Mouse (Mus musculus) gastrocnemius, postnatal 14 days (tissue): ENCODE data around the gene BC003965. TPM values are rescaled to one million over a fixed set of nuclear protein-coding genes. Genes with fewer than 3 reads are reported as not detected.
"Not testable (repeated sequence)": the region's sequence is repeated elsewhere in the genome, so short reads cannot be mapped to it uniquely, and the experiment has no call there.

Experiments
- DNase-seq: peaks from one replicate; pipeline ENCODE4 v3.0.0; 2021; ENCODE audit warnings: mixed read lengths
- intact Hi-C: fragments of 180-260 bp; cut with DNase I; formaldehyde crosslinking; loops from one replicate; pipeline ENCODE4 v1.15.1; 2025; ENCODE audit warnings: low total_unique reads
- total RNA-seq, 2 experiments: library from RNA; stranded (reverse); gene quantifications; 2 replicates each; pipeline ENCODE4 v1.2.3; 2021

Gene BC003965
- total RNA-seq, 2 experiments from 2014 or later: 13.0 to 13.1 TPM

GRCm38 (mm10) chr17:25210680-25211466 lies 26.5 kb downstream of the BC003965 start:
- DNase-seq: peak; percentile 37
- intact Hi-C loops: no loop called here

- no peak for DNase-seq
- intact Hi-C loops: no loop called here
Measured at GRCm38 (mm10) chr17:25211705-25212104, 27.4 kb downstream of the BC003965 start.

- intact Hi-C loops: no loop called here
- no peak for DNase-seq
Measured at GRCm38 (mm10) chr17:25215431-25215830, 31.1 kb downstream of the BC003965 start.

GRCm38 (mm10) chr17:25218967-25219366 lies 34.6 kb downstream of the BC003965 start:
- intact Hi-C loops: no loop called here
- no peak for DNase-seq

- DNase-seq: no peak
- intact Hi-C loops: no loop called here
Measured at GRCm38 (mm10) chr17:25219492-25220295, 35.3 kb downstream of the BC003965 start.

GRCm38 (mm10) chr17:25220746-25221145 lies 36.4 kb downstream of the BC003965 start:
- intact Hi-C loops: no loop called here
- DNase-seq: no peak

GRCm38 (mm10) chr17:25221821-25222503 lies 37.6 kb downstream of the BC003965 start:
- DNase-seq: no peak
- intact Hi-C loops: no loop called here

- intact Hi-C loops, DNase-seq: not testable (repeated sequence)
Measured at GRCm38 (mm10) chr17:25222504-25222940, 38.2 kb downstream of the BC003965 start.

GRCm38 (mm10) chr17:25222951-25223601 lies 38.7 kb downstream of the BC003965 start:
- intact Hi-C loops: no loop called here
- no peak for DNase-seq

GRCm38 (mm10) chr17:25224586-25225222 lies 40.4 kb downstream of the BC003965 start:
- DNase-seq: no peak
- intact Hi-C loops: no loop called here

GRCm38 (mm10) chr17:25225659-25226058 lies 41.3 kb downstream of the BC003965 start:
- intact Hi-C loops: no loop called here
- no peak for DNase-seq

GRCm38 (mm10) chr17:25227991-25228390 lies 43.6 kb downstream of the BC003965 start:
- intact Hi-C loops: no loop called here
- DNase-seq: no peak

- intact Hi-C loops, DNase-seq: not testable (repeated sequence)
Measured at GRCm38 (mm10) chr17:25230014-25230655, 45.8 kb downstream of the BC003965 start.

- no peak for DNase-seq
- intact Hi-C loops: no loop called here
Measured at GRCm38 (mm10) chr17:25230700-25231099, 46.3 kb downstream of the BC003965 start.

- DNase-seq, intact Hi-C loops: not testable (repeated sequence)
Measured at GRCm38 (mm10) chr17:25231621-25232020, 47.3 kb downstream of the BC003965 start.

- intact Hi-C loops: no loop called here
- DNase-seq: no peak
Measured at GRCm38 (mm10) chr17:25235635-25236034, 51.3 kb downstream of the BC003965 start.
